Mouse (Mus musculus) layer of hippocampus, adult 18-20 months (tissue): ENCODE data around the gene Atp11c. TPM values are rescaled to one million over a fixed set of nuclear protein-coding genes. Genes with fewer than 3 reads are reported as not detected.

Experiments
- DNase-seq, 2 experiments: peaks; one replicate each; pipeline ENCODE4 v3.0.0; 2022; ENCODE audit warnings: low spot score in 2 of 2
- long read RNA-seq: library from polyadenylated mRNA; stranded (forward); transcript quantifications from one replicate; pipeline ENCODE4 v2.0.0, GENCODE M21; 2021
- total RNA-seq, 2 experiments: library from RNA; stranded (reverse); gene quantifications; 2 replicates each; pipeline ENCODE4 v1.2.3; 2021

The Atp11c gene
- total RNA-seq = 1 to 10 TPM; 8.1 to 8.8 TPM
- long read RNA-seq, partial matches to known transcripts = 1 of 5 reads
- long read RNA-seq, other reads (novel, unspliced or antisense) = 4 of 5 reads

- DNase-seq = no peak
These were observed at the start of gene Atp11c for GRCm38 (mm10) chrX:60592598-60592997. Gene Atp11c, minus strand, starts transcription at chrX:60592698.

- peak in 1 of 2 experiments; percentile 10 for DNase-seq
These were observed 16.7 kb upstream of the Atp11c start for GRCm38 (mm10) chrX:60609202-60609601.

GRCm38 (mm10) chrX:60570539-60570938, 22.0 kb downstream of the Atp11c start:
- DNase-seq = no peak

- no peak for DNase-seq
These were observed 23.5 kb downstream of the Atp11c start for GRCm38 (mm10) chrX:60569047-60569446.

- no peak for DNase-seq
These were observed 37.3 kb downstream of the Atp11c start for GRCm38 (mm10) chrX:60555242-60555641.

- DNase-seq = peak; percentile 4 to 20
These were observed 44.8 kb downstream of the Atp11c start for GRCm38 (mm10) chrX:60547444-60548304.

- no peak for DNase-seq
These were observed 45.4 kb downstream of the Atp11c start for GRCm38 (mm10) chrX:60547098-60547443.

- no peak for DNase-seq
These were observed 46.6 kb downstream of the Atp11c start for GRCm38 (mm10) chrX:60545906-60546305.

- no peak for DNase-seq
These were observed 47.1 kb downstream of the Atp11c start for GRCm38 (mm10) chrX:60545444-60545843.

GRCm38 (mm10) chrX:60544098-60544497, 48.4 kb downstream of the Atp11c start:
- DNase-seq = no peak

- DNase-seq = no peak
These were observed 49.6 kb downstream of the Atp11c start for GRCm38 (mm10) chrX:60542901-60543300.

GRCm38 (mm10) chrX:60539149-60539548, 53.3 kb downstream of the Atp11c start, which contains the start of gene Gm7073:
Gene Gm7073, minus strand, starts transcription at chrX:60539249.
- no peak for DNase-seq

- DNase-seq = peak in 1 of 2 experiments; percentile 14
These were observed 88.5 kb downstream of the Atp11c start for GRCm38 (mm10) chrX:60503995-60504394.

- DNase-seq = no peak
These were observed 94.7 kb downstream of the Atp11c start for GRCm38 (mm10) chrX:60497750-60498149.

- no peak for DNase-seq
These were observed 97.2 kb downstream of the Atp11c start for GRCm38 (mm10) chrX:60495308-60495707.

GRCm38 (mm10) chrX:60463786-60464185, 128.7 kb downstream of the Atp11c start:
- DNase-seq = peak in 1 of 2 experiments; percentile 9

GRCm38 (mm10) chrX:60414563-60415111, 177.9 kb downstream of the Atp11c start:
- DNase-seq = no peak

- DNase-seq = no peak
These were observed 186.8 kb downstream of the Atp11c start for GRCm38 (mm10) chrX:60405681-60406080.

- DNase-seq = peak; percentile 82 to 87
These were observed 187.8 kb downstream of the Atp11c start for GRCm38 (mm10) chrX:60404668-60405044.

- peak; percentile 10 to 16 for DNase-seq
These were observed 188.5 kb downstream of the Atp11c start for GRCm38 (mm10) chrX:60403764-60404667.

- peak in 1 of 2 experiments; percentile 6 for DNase-seq
These were observed 189.3 kb downstream of the Atp11c start for GRCm38 (mm10) chrX:60403062-60403763.
